In the genomic region with DNA sequence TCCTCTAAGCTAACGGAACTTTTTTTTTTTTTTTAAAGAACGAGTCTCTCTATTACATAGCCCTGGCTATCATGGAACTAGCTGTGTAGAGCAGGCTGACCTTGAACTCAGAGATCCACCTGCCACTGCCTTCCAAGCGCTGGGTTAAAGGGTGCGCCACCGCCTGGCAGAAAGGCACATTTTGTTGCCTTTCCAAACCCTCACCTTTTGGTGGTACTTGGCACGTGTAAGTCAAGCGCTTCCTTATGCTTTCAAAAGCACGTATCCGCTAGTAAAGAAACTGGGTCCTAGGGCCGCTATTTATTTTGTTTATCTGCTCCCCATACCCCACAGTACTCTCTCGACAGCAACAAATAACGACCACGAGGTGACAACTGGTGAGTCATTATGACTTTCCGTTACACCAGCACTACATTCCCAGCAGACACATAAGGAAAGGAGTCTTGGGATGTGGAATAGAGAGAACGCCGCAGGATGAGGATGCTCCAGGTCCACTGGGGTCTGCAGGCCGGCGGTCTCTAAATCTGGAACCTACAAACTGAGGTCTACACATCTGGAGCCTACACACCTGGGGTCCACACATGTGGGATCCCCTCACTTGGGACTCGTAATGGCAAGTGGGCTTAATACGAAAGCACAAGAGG, we compare ENCODE assay signal across 8 mouse cellular contexts. TPM values are rescaled to one million over a fixed set of nuclear protein-coding genes. Genes with fewer than 3 reads are reported as not detected.
A peak's percentile ranks its signal among the peaks of the same experiment; 100 is the strongest.
DNase-seq lines count a peak whose midpoint lies in the region; ATAC-seq and TF ChIP-seq lines count a peak whose summit lies in the region.

No protein-coding gene starts in this region.

- no peak for TF ChIP-seq POLR2A in heart, adult 2 months (IDR thresholded peaks at IDR 0.05; ENCODE audit: insufficient read depth, low read depth, low read length)
- TF ChIP-seq POLR2A in kidney, adult 2 months (IDR thresholded peaks at IDR 0.05; ENCODE audit: low read depth, low read length): no peak

- ATAC-seq in forebrain, postnatal 0 days: no peak; the same call in 1 of the 2 replicates

- H3K36me3 ChIP-seq in heart, adult 2 months (ENCODE audit: control insufficient read depth, insufficient read depth, low read length): no peaks in the 10 kb centered on the region
- H3K36me3 ChIP-seq in forebrain, postnatal 0 days (ENCODE audit: insufficient read depth): no peaks in the 10 kb centered on the region
- H3K36me3 ChIP-seq in kidney, adult 2 months (ENCODE audit: control insufficient read depth, insufficient read depth, low read length): no peaks in the 10 kb centered on the region

- H3K9me3 ChIP-seq in forebrain, postnatal 0 days (ENCODE audit: low read length): no peaks in the 10 kb centered on the region

- H3K4me3 ChIP-seq in heart, adult 2 months: peak overlapping the region; percentile 77
- H3K4me3 ChIP-seq in forebrain, postnatal 0 days (ENCODE audit: low read depth, low read length): peak overlapping the region; percentile 88
- peak overlapping the region; percentile 74 for H3K4me3 ChIP-seq in kidney, adult 2 months (ENCODE audit: insufficient read depth, low read depth, low read length)

- 4% methylated on average over 20 of the region's 20 CpGs for WGBS in heart, adult 2 months
- WGBS in forebrain, postnatal 0 days: 3% methylated on average over 20 of the region's 20 CpGs
- 5% methylated on average over 20 of the region's 20 CpGs for WGBS in kidney, adult 2 months

- DNase-seq in heart, adult 2 months: peak; percentile 51 to 57
- no peak for DNase-seq in heart, postnatal 25 days (ENCODE audit: low spot score)
- peak; percentile 72 for DNase-seq in c-Kit-positive CD71-positive TER-119-positive erythroid progenitor cells, embryonic 14.5 days (ENCODE audit: low spot score)
- peak; percentile 2 for DNase-seq in forebrain, postnatal 0 days
- peak; percentile 62 for DNase-seq in kidney, adult 2 months
- DNase-seq in lung, postnatal 10 days: peak; percentile 45
- DNase-seq in spleen, adult 18-20 months: peak; percentile 48 to 70
- DNase-seq in right cerebral cortex, adult 18-20 months: no peak

- peak overlapping the region; percentile 65 for H3K4me2 ChIP-seq in forebrain, postnatal 0 days (ENCODE audit: low read depth)

- intact Hi-C loops in heart, adult 2 months (cut with DNase I): no loop called here
- intact Hi-C loops in heart, postnatal 25 days (cut with DNase I): no loop called here

- TF ChIP-seq EP300 in heart, adult 2 months (IDR thresholded peaks at IDR 0.05; ENCODE audit: insufficient read depth, low read depth, low read length): no peak

- H3K9ac ChIP-seq in heart, adult 2 months (ENCODE audit: low read depth, low read length): peak overlapping the region; percentile 81
- peak overlapping the region; percentile 71 for H3K9ac ChIP-seq in forebrain, postnatal 0 days

- no peaks in the 10 kb centered on the region; the same call in 1 of the 2 replicates for H3K4me1 ChIP-seq in heart, adult 2 months (ENCODE audit: control insufficient read depth, insufficient read depth, low read length)
- H3K4me1 ChIP-seq in forebrain, postnatal 0 days (ENCODE audit: insufficient read depth): peaks cover 6% of the 10 kb centered on the region
- H3K4me1 ChIP-seq in kidney, adult 2 months (ENCODE audit: control insufficient read depth, insufficient read depth, low read length): no peaks in the 10 kb centered on the region; the same call in 1 of the 2 replicates

- H3K79me2 ChIP-seq in heart, adult 2 months (replicated peaks; ENCODE audit: control insufficient read depth, insufficient read depth, low read length): no peaks in the 10 kb centered on the region

- peak overlapping the region; percentile 98 for H3K27ac ChIP-seq in heart, adult 2 months
- H3K27ac ChIP-seq in forebrain, postnatal 0 days (ENCODE audit: low read depth, low read length): peak overlapping the region; percentile 87; the same call in 1 of the 2 replicates
- peak overlapping the region; percentile 73 for H3K27ac ChIP-seq in kidney, adult 2 months (ENCODE audit: insufficient read depth, low read depth, low read length)

- no peaks in the 10 kb centered on the region for H3K27me3 ChIP-seq in heart, adult 2 months (ENCODE audit: control insufficient read depth, insufficient read depth, low read length)
- H3K27me3 ChIP-seq in forebrain, postnatal 0 days (ENCODE audit: insufficient read depth, low read length): no peaks in the 10 kb centered on the region
- H3K27me3 ChIP-seq in kidney, adult 2 months (replicated peaks; ENCODE audit: control insufficient read depth, insufficient read depth, low read length): no peaks in the 10 kb centered on the region

- TF ChIP-seq CTCF in heart, adult 2 months (IDR thresholded peaks at IDR 0.05): peak; percentile 59
- peak; percentile 43 for TF ChIP-seq CTCF in forebrain, postnatal 0 days (IDR thresholded peaks at IDR 0.05; ENCODE audit: low read depth)
- TF ChIP-seq CTCF in kidney, adult 2 months (conservative IDR thresholded peaks at IDR 0.05; ENCODE audit: insufficient read depth, insufficient read length, low read depth, low read length): peak; percentile 53

RNA-seq across cellular contexts. Expression of a gene that starts 0.7 kb away (rescaled TPM):
- total RNA-seq in heart, adult 2 months (2021): 10 to 100 TPM in 1 of 2 experiments, 1 to 10 TPM in 1; 9.8 to 10.5 TPM
- 4.6 and 7.7 TPM in 2 replicates for polyA plus RNA-seq in heart, adult 2 months (2012; rRNA removed)
- total RNA-seq in heart, postnatal 25 days (2021): 10 to 100 TPM; 10.2 to 10.5 TPM
- total RNA-seq in forebrain, postnatal 0 days (2014; rRNA removed): 6.2 and 6.9 TPM in 2 replicates
- 5.7 and 7.6 TPM in 2 replicates for polyA plus RNA-seq in forebrain, postnatal 0 days (2015; fragmentation: Nextera tagmentation; extraction: Ambion mirVana)
- 3.9 and 5.0 TPM in 2 replicates for polyA plus RNA-seq in kidney, adult 2 months (2012; rRNA removed)

RNA-seq across cellular contexts. Expression of a gene that starts 19.3 kb away (rescaled TPM):
- 10 to 100 TPM; 13.6 to 15.0 TPM for total RNA-seq in heart, adult 2 months (2021)
- 7.4 and 12.7 TPM in 2 replicates for polyA plus RNA-seq in heart, adult 2 months (2012; rRNA removed)
- 10 to 100 TPM; 10.1 to 11.8 TPM for total RNA-seq in heart, postnatal 25 days (2021)
- total RNA-seq in forebrain, postnatal 0 days (2014; rRNA removed): 0.54 and 0.76 TPM in 2 replicates
- polyA plus RNA-seq in forebrain, postnatal 0 days (2015; fragmentation: Nextera tagmentation; extraction: Ambion mirVana): 0.97 and 1.2 TPM in 2 replicates
- polyA plus RNA-seq in kidney, adult 2 months (2012; rRNA removed): 7.9 and 9.9 TPM in 2 replicates

RNA-seq across cellular contexts. Expression of a gene that starts 48.7 kb away (rescaled TPM):
- 10 to 100 TPM; 20.2 to 20.6 TPM for total RNA-seq in heart, adult 2 months (2021)
- polyA plus RNA-seq in heart, adult 2 months (2012; rRNA removed): 21.6 and 45.2 TPM in 2 replicates
- 10 to 100 TPM; 20.5 to 22.1 TPM for total RNA-seq in heart, postnatal 25 days (2021)
- 24.5 and 24.9 TPM in 2 replicates for total RNA-seq in forebrain, postnatal 0 days (2014; rRNA removed)
- 12.7 and 18.1 TPM in 2 replicates for polyA plus RNA-seq in forebrain, postnatal 0 days (2015; fragmentation: Nextera tagmentation; extraction: Ambion mirVana)
- 4.5 and 4.7 TPM in 2 replicates for polyA plus RNA-seq in kidney, adult 2 months (2012; rRNA removed)

Comparison
In these comparisons a context has a peak if more than half of its experiments do, and no peak if none do; other contexts are left out.
1. DNase-seq: peak in heart, adult 2 months (2 of 2), c-Kit-positive CD71-positive TER-119-positive erythroid progenitor cells, embryonic 14.5 days (single experiment), forebrain, postnatal 0 days (single experiment), kidney, adult 2 months (single experiment), lung, postnatal 10 days (single experiment) and spleen, adult 18-20 months (2 of 2); none in heart, postnatal 25 days (single experiment) and right cerebral cortex, adult 18-20 months (single experiment).
2. Peak in every context shown above with its lines, with median percentiles within 50 percentile points of each other: H3K27ac ChIP-seq, H3K4me3 ChIP-seq and CTCF ChIP-seq.